Mouse (Mus musculus) CH12.LX (cell line): ENCODE results near the gene Gm17455. TPM values are rescaled to one million over a fixed set of nuclear protein-coding genes. Genes with fewer than 3 reads are reported as not detected.

Experiments
- DNase-seq: peaks from one replicate; pipeline ENCODE4 v3.0.0-alpha.2; 2013; ENCODE audit errors: extremely low read depth
- H3K27ac ChIP-seq: 2 replicates; pipeline ENCODE4 v1.5.1; 2012; ENCODE audit warnings: low read depth, mild to moderate bottlenecking, control low read depth, moderate library complexity; ENCODE audit not compliant: insufficient read depth
- H3K27me3 ChIP-seq: replicated peaks from 2 replicates; pipeline ENCODE3; 2012; ENCODE audit warnings: inconsistent platforms
- H3K36me3 ChIP-seq, 2 experiments: replicated peaks in 1 of 2; 2 replicates each; pipeline versions ENCODE3 to v1.6.1; 2012; ENCODE audit warnings: inconsistent platforms in 1 of 2, low read length in 1 of 2, mild to moderate bottlenecking in 1 of 2, mixed read lengths in 1 of 2, moderate library complexity in 1 of 2; ENCODE audit not compliant: control insufficient read depth in 1 of 2, insufficient read depth in 1 of 2
- H3K4me1 ChIP-seq, 2 experiments: 2 replicates each; pipeline ENCODE4 v1.6.1; 2012; ENCODE audit warnings: inconsistent platforms in 1 of 2, moderate library complexity in 1 of 2; ENCODE audit not compliant: insufficient read depth in 2 of 2, control insufficient read depth in 1 of 2
- H3K4me2 ChIP-seq: 2 replicates; pipeline ENCODE4 v1.6.1; 2012; ENCODE audit warnings: low read depth, mild to moderate bottlenecking, control low read depth; ENCODE audit not compliant: poor library complexity, insufficient read depth, severe bottlenecking
- H3K4me3 ChIP-seq, 3 experiments: fragments of 150-350 bp in 1 of 3; sonication (generic) in 1 of 3; replicated peaks in 1 of 3; 2 replicates each; pipeline versions ENCODE3 to v1.5.1; 2011 to 2012; ENCODE audit warnings: low read depth in 2 of 3, low read length in 2 of 3, mild to moderate bottlenecking in 2 of 3, moderate library complexity in 2 of 3, control low read depth in 1 of 3, improper control_type of control experiment in 1 of 3, inconsistent platforms in 1 of 3, mixed read lengths in 1 of 3; ENCODE audit not compliant: poor library complexity in 1 of 3
- H3K79me2 ChIP-seq: replicated peaks from 2 replicates; pipeline ENCODE4 v1.6.1; 2012; ENCODE audit warnings: mild to moderate bottlenecking, moderate library complexity; ENCODE audit not compliant: control insufficient read depth, poor library complexity, insufficient read depth, severe bottlenecking; ENCODE audit errors: extremely low read depth
- H3K9ac ChIP-seq: 2 replicates; pipeline ENCODE4 v1.6.1; 2012; ENCODE audit warnings: low read depth, mild to moderate bottlenecking, control low read depth, moderate library complexity; ENCODE audit not compliant: insufficient read depth
- H3K9me3 ChIP-seq: replicated peaks from 2 replicates; pipeline ENCODE3; 2012; ENCODE audit warnings: low read length, inconsistent platforms, mixed read lengths
- CHD1 ChIP-seq: IDR thresholded peaks from 2 replicates; pipeline ENCODE4 v1.6.1; 2012; ENCODE audit warnings: low read depth, low read length, improper control_type of control experiment, inconsistent platforms
- CTCF ChIP-seq, 2 experiments: IDR thresholded peaks in 1 of 2; conservative IDR thresholded peaks in 1 of 2; 2 replicates each; pipeline ENCODE4 v1.5.1; 2011 to 2012; ENCODE audit warnings: low read depth in 2 of 2, low read length in 2 of 2, improper control_type of control experiment in 1 of 2, inconsistent platforms in 1 of 2, mild to moderate bottlenecking in 1 of 2, moderate library complexity in 1 of 2
- E2F4 ChIP-seq: IDR thresholded peaks from 2 replicates; pipeline ENCODE4 v1.6.1; 2011; ENCODE audit warnings: low read depth, low read length, improper control_type of control experiment; ENCODE audit not compliant: insufficient replicate concordance
- ELF1 ChIP-seq: IDR thresholded peaks from 2 replicates; pipeline ENCODE4 v1.6.1; 2014; ENCODE audit warnings: low read depth, mild to moderate bottlenecking, inconsistent platforms, low read length, improper control_type of control experiment
- JUND ChIP-seq: conservative IDR thresholded peaks from 2 replicates; pipeline ENCODE4 v1.6.1; 2011; ENCODE audit warnings: low read depth, low read length, improper control_type of control experiment
- MAFK ChIP-seq: IDR thresholded peaks from 2 replicates; pipeline ENCODE4 v1.6.1; 2011; ENCODE audit warnings: low read length, improper control_type of control experiment; ENCODE audit not compliant: insufficient replicate concordance
- MAX ChIP-seq: IDR thresholded peaks from 2 replicates; pipeline ENCODE4 v1.6.1; 2011; ENCODE audit warnings: low read length, improper control_type of control experiment
- MEF2A ChIP-seq: IDR thresholded peaks from 2 replicates; pipeline ENCODE4 v1.6.1; 2014; ENCODE audit warnings: low read depth, mild to moderate bottlenecking, inconsistent platforms, low read length, improper control_type of control experiment, borderline replicate concordance
- PAX5 ChIP-seq: IDR thresholded peaks from 2 replicates; pipeline ENCODE4 v1.6.1; 2012; ENCODE audit warnings: low read length, inconsistent platforms, mixed read lengths
- POLR2AphosphoS2 ChIP-seq: IDR thresholded peaks from 2 replicates; pipeline ENCODE4 v1.6.1; 2011; ENCODE audit warnings: low read depth, low read length, improper control_type of control experiment
- RCOR1 ChIP-seq: conservative IDR thresholded peaks from 2 replicates; pipeline ENCODE4 v1.6.1; 2012; ENCODE audit warnings: low read depth, mild to moderate bottlenecking, inconsistent platforms, low read length, improper control_type of control experiment
- UBTF ChIP-seq: IDR thresholded peaks from 2 replicates; pipeline ENCODE4 v1.6.1; 2012; ENCODE audit warnings: low read depth, mild to moderate bottlenecking, inconsistent platforms, low read length, improper control_type of control experiment, moderate library complexity
- USF2 ChIP-seq: conservative IDR thresholded peaks from 2 replicates; pipeline ENCODE4 v1.6.1; 2011; ENCODE audit warnings: low read depth, low read length, improper control_type of control experiment
- ZC3H11A ChIP-seq: IDR thresholded peaks from 2 replicates; pipeline ENCODE4 v1.6.1; 2012; ENCODE audit warnings: low read depth, mild to moderate bottlenecking, inconsistent platforms, low read length, improper control_type of control experiment
- ZMIZ1 ChIP-seq: IDR thresholded peaks from 2 replicates; pipeline ENCODE4 v1.6.1; 2012; ENCODE audit warnings: low read depth, mild to moderate bottlenecking, inconsistent platforms, low read length, improper control_type of control experiment
- dilution Hi-C: fragments of 300-500 bp; cut with MboI; formaldehyde crosslinking; loops from 2 replicates; pipeline ENCODE4 v1.14.3; 2020; ENCODE audit warnings: low sequenced_read_pairs; ENCODE audit not compliant: extremely low pct_unique_long_range_greater_than_20kb, extremely low pct_ligation_motif_present
- in situ Hi-C: fragments of 300-500 bp; cut with MboI; formaldehyde crosslinking; loops from 3 replicates; pipeline ENCODE4 v1.14.3; 2019; ENCODE audit warnings: low sequenced_read_pairs, low pct_ligation_motif_present, low pct_unique_long_range_greater_than_20kb, mixed read lengths
- polyA plus RNA-seq: library from polyadenylated mRNA; unstranded; fragments of >175 nt; gene quantifications from 2 replicates; pipeline ENCODE4 v1.2.1, GENCODE M21; 2012; ENCODE audit warnings: low read depth; ENCODE audit not compliant: insufficient read length
- total RNA-seq, 2 experiments: library from RNA; depleted of rRNA; stranded (reverse); fragments of 300-350 nt in 1 of 2; fragments of >200 nt in 1 of 2; gene quantifications; 2 replicates each; pipeline ENCODE4 v1.2.3; 2012 to 2014

Gm17455 gene
- total and polyA plus RNA-seq, 3 experiments: not detected

DNA sequence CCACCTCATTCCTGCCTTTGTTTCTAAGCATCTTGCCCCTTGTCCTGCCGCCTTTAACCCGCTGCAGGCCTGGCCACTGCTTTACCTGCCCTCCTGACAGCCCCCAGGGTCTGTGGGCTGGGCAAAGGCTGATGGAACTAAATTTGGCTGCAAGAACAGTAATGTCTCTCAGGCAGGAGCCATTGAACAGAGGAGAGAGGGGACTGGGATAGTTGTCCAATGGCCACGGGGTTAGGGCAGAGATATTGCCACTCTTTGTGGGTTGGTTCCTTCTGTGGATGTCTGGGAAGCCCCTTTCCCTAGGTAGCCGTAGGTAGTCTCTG lies 45.6 kb upstream of the Gm17455 start:
- no peak overlapping the region for H3K4me3 ChIP-seq
- dilution Hi-C loops (no loop called here), in situ Hi-C loops (loop anchor here (5.0 kb wide), 1 partner anchor 38 kb away; no protein-coding TSS in a partner anchor)
- no peaks in the 10 kb centered on the region for H3K9me3 ChIP-seq
- TF ChIP-seq MAX: no peak
- no peak for TF ChIP-seq PAX5
- no peak for TF ChIP-seq UBTF
- TF ChIP-seq ZC3H11A: no peak
- TF ChIP-seq RCOR1: no peak
- TF ChIP-seq ELF1: no peak
- no peak for TF ChIP-seq MAFK
- no peak for TF ChIP-seq MEF2A
- no peak for TF ChIP-seq USF2
- TF ChIP-seq CHD1: no peak
- peaks cover 22 to 28% of the 10 kb centered on the region in 2 experiments for H3K4me1 ChIP-seq
- H3K79me2 ChIP-seq: no peaks in the 10 kb centered on the region
- H3K36me3 ChIP-seq: peaks cover 7 to 9% of the 10 kb centered on the region in 2 experiments
- no peak overlapping the region for H3K4me2 ChIP-seq
- DNase-seq: no peak
- no peak overlapping the region for H3K9ac ChIP-seq
- no peak overlapping the region for H3K27ac ChIP-seq
- no peaks in the 10 kb centered on the region for H3K27me3 ChIP-seq

DNA sequence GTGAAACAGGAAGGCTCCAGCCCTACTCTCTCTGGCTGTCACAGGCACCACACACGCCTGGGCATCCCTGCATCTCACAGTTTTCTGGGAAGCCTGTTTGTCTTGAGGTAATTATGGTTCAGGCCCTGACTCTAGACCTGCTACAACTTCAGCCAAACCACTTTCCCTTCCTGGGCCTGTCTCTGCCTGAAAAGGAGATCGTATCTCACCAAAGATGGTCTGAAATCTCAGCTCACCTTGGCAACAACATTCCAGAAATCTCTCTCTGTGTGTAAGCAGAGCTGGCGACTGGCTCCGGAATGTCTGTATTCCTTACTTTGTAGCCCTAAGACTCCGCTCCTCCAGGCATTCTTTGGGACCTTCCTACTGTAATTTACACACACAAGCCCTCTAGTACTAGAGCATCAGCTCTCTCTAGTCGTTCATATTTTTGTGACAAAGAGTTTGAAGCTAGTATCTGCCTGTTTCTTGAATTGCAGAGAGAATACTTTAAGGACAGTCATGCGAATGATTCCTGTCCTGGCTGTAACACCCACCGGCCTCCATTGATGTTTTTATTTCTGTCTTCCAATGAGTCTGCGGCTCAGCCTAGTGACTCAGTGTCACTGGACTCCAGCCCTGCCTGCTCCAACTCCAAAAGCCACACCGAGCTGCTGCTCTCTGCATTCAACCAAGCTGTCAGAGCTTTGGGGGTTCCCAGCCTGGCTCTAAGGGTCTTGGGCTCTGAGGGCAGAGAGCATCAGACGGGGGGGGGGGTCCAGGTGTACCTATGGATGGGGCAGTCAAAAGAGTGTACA lies 44.4 kb upstream of the Gm17455 start:
- TF ChIP-seq ZMIZ1 (no peak), E2F4 (no peak), ZC3H11A (no peak), JUND (no peak), POLR2AphosphoS2 (no peak), RCOR1 (no peak), CTCF (conservative IDR thresholded peaks at IDR 0.05 in 1 of 2, IDR thresholded peaks at IDR 0.05 in 1 of 2; ENCODE audit: low read depth in 2 of 2, low read length in 2 of 2) (no peak)
- TF ChIP-seq, all 38 proteins: peak for 0
- Histone ChIP-seq H3K27me3 (no peaks in the 10 kb centered on the region), H3K4me1 (peaks cover 14 to 16% of the 10 kb centered on the region in 2 experiments), H3K79me2 (no peaks in the 10 kb centered on the region), H3K36me3 (peaks cover 10% of the 10 kb centered on the region in 2 experiments), H3K27ac (no peak overlapping the region), H3K4me3 (no peak overlapping the region), H3K9me3 (no peaks in the 10 kb centered on the region), H3K4me2 (no peak overlapping the region), H3K9ac (no peak overlapping the region)
- no peak for DNase-seq
- dilution Hi-C loops: no loop called here
- in situ Hi-C loops: loop anchor here (5.0 kb wide), 1 partner anchor 37 kb away; no protein-coding TSS in a partner anchor
